Mouse (Mus musculus): ENCODE measurements around the gene Flvcr2.

The Flvcr2 gene

GRCm38 (mm10) chr12:85811676-85812075, 65.3 kb downstream of the Flvcr2 start:
- TF ChIP-seq GATA4 (IDR thresholded peaks at IDR 0.05; ENCODE audit: insufficient replicate concordance, low read length), result no peak

- TF ChIP-seq GATA4 (IDR thresholded peaks at IDR 0.05; ENCODE audit: insufficient replicate concordance, low read length), result no peak
Observed at GRCm38 (mm10) chr12:85813599-85813998, 67.3 kb downstream of the Flvcr2 start.

- TF ChIP-seq GATA4 (IDR thresholded peaks at IDR 0.05; ENCODE audit: insufficient replicate concordance, low read length), result no peak
Observed at GRCm38 (mm10) chr12:85822051-85822450, 75.7 kb downstream of the Flvcr2 start.

GRCm38 (mm10) chr12:85824438-85825264, 78.3 kb downstream of the Flvcr2 start, which contains the start of the genes Erg28 and Ttll5:
TSS of gene Erg28 (minus strand) at chr12:85824550.
TSS of gene Ttll5 (plus strand) at chr12:85824659.
- TF ChIP-seq GATA4 (IDR thresholded peaks at IDR 0.05; ENCODE audit: insufficient replicate concordance, low read length), result peak; percentile 24; the same call in 1 of the 2 replicates

- no peak for TF ChIP-seq GATA4 (IDR thresholded peaks at IDR 0.05; ENCODE audit: insufficient replicate concordance, low read length)
Observed at GRCm38 (mm10) chr12:85825361-85825760, 79.0 kb downstream of the Flvcr2 start.

GRCm38 (mm10) chr12:85825822-85826221, 79.5 kb downstream of the Flvcr2 start:
- TF ChIP-seq GATA4 (IDR thresholded peaks at IDR 0.05; ENCODE audit: insufficient replicate concordance, low read length), result no peak

- TF ChIP-seq GATA4 (IDR thresholded peaks at IDR 0.05; ENCODE audit: insufficient replicate concordance, low read length), result no peak
Observed at GRCm38 (mm10) chr12:85828856-85829255, 82.5 kb downstream of the Flvcr2 start.

- no peak for TF ChIP-seq GATA4 (IDR thresholded peaks at IDR 0.05; ENCODE audit: insufficient replicate concordance, low read length)
Observed at GRCm38 (mm10) chr12:85829866-85830265, 83.5 kb downstream of the Flvcr2 start.

GRCm38 (mm10) chr12:85830691-85831090, 84.4 kb downstream of the Flvcr2 start:
- no peak for TF ChIP-seq GATA4 (IDR thresholded peaks at IDR 0.05; ENCODE audit: insufficient replicate concordance, low read length)

GRCm38 (mm10) chr12:85834543-85834942, 88.2 kb downstream of the Flvcr2 start:
- no peak for TF ChIP-seq GATA4 (IDR thresholded peaks at IDR 0.05; ENCODE audit: insufficient replicate concordance, low read length)

GRCm38 (mm10) chr12:85837765-85838164, 91.4 kb downstream of the Flvcr2 start:
- no peak for TF ChIP-seq GATA4 (IDR thresholded peaks at IDR 0.05; ENCODE audit: insufficient replicate concordance, low read length)

- no peak for TF ChIP-seq GATA4 (IDR thresholded peaks at IDR 0.05; ENCODE audit: insufficient replicate concordance, low read length)
Observed at GRCm38 (mm10) chr12:85839371-85840000, 93.1 kb downstream of the Flvcr2 start.

- no peak for TF ChIP-seq GATA4 (IDR thresholded peaks at IDR 0.05; ENCODE audit: insufficient replicate concordance, low read length)
Observed at GRCm38 (mm10) chr12:85848164-85848958, 102.0 kb downstream of the Flvcr2 start.

- TF ChIP-seq GATA4 (IDR thresholded peaks at IDR 0.05; ENCODE audit: insufficient replicate concordance, low read length), result no peak
Observed at GRCm38 (mm10) chr12:85850661-85851060, 104.3 kb downstream of the Flvcr2 start.

- TF ChIP-seq GATA4 (IDR thresholded peaks at IDR 0.05; ENCODE audit: insufficient replicate concordance, low read length), result no peak
Observed at GRCm38 (mm10) chr12:85853836-85854235, 107.5 kb downstream of the Flvcr2 start.
